Mouse (Mus musculus): ENCODE measurements around the gene Ccr1l1. TPM values are rescaled to one million over a fixed set of nuclear protein-coding genes. Genes with fewer than 3 reads are reported as not detected.

Gene Ccr1l1
- polyA plus RNA-seq, 1 experiment from 2014 or later: not detected

- Histone ChIP-seq H3K9me3 (ENCODE audit: control insufficient read depth, low read length) (no peaks in the 10 kb centered on the region), H3K4me3 (replicated peaks; ENCODE audit: low read length) (no peak overlapping the region), H3K36me3 (replicated peaks; ENCODE audit: control insufficient read depth, insufficient read depth) (no peaks in the 10 kb centered on the region), H3K4me2 (replicated peaks) (no peak overlapping the region), H3K27me3 (ENCODE audit: control insufficient read depth, insufficient read depth, low read length) (no peaks in the 10 kb centered on the region), H3K9ac (no peak overlapping the region), H3K4me1 (replicated peaks; ENCODE audit: control insufficient read depth, insufficient read depth, low read length) (no peaks in the 10 kb centered on the region; the same call in 1 of the 2 replicates), H3K27ac (no peak overlapping the region)
- ATAC-seq (ENCODE audit: low FRiP score) (no peak), DNase-seq (ENCODE audit: low spot score) (no peak)
- WGBS: 62% methylated on average over 16 of the region's 16 CpGs
Observed at GRCm38 (mm10) chr9:123927281-123927960, 50.8 kb downstream of the Ccr1l1 start.

Other genes starting within 250 kb of the Ccr1l1 start
- gene Cxcr6, start 171.9 kb downstream of the Ccr1l1 start, polyA plus RNA-seq (2014; fragmentation: Nextera tagmentation; extraction: Ambion mirVana): 0.14 and 0.23 TPM in 2 replicates
- gene Fyco1, start 126.5 kb downstream of the Ccr1l1 start, polyA plus RNA-seq (2014; fragmentation: Nextera tagmentation; extraction: Ambion mirVana): 8.4 and 12.7 TPM in 2 replicates
- 0.05 and 0.09 TPM in 2 replicates for gene Xcr1, start 116.4 kb downstream of the Ccr1l1 start, polyA plus RNA-seq (2014; fragmentation: Nextera tagmentation; extraction: Ambion mirVana)
- 0.53 and 1.5 TPM in 2 replicates for gene Ccr1, start 9.7 kb downstream of the Ccr1l1 start, polyA plus RNA-seq (2014; fragmentation: Nextera tagmentation; extraction: Ambion mirVana)
- gene Ccr3, start 43.6 kb upstream of the Ccr1l1 start, polyA plus RNA-seq (2014; fragmentation: Nextera tagmentation; extraction: Ambion mirVana): not detected in 2 replicates
- 0.31 and 0.33 TPM in 2 replicates for gene Ccr2, start 123.5 kb upstream of the Ccr1l1 start, polyA plus RNA-seq (2014; fragmentation: Nextera tagmentation; extraction: Ambion mirVana)
- 0.93 and 1.5 TPM in 2 replicates for gene Ccr5, start 143.1 kb upstream of the Ccr1l1 start, polyA plus RNA-seq (2014; fragmentation: Nextera tagmentation; extraction: Ambion mirVana)

Measured in hindbrain, embryonic 14.5 days (tissue).